Mouse (Mus musculus) hindbrain, embryonic 12.5 days (tissue): ENCODE results near the gene Fxyd6. TPM values are rescaled to one million over a fixed set of nuclear protein-coding genes. Genes with fewer than 3 reads are reported as not detected.
A peak's percentile ranks its signal among the peaks of the same experiment; 100 is the strongest.

Experiments
- ATAC-seq: fragments of 200-750 bp; cut with Nextera tagmentation; 2 replicates; pipeline ENCODE4 v1.8.0; 2017; ENCODE audit warnings: moderate TSS enrichment; ENCODE audit not compliant: low FRiP score
- H3K27ac ChIP-seq: fragments of 300-500 bp; sonication (generic); 2 replicates; pipeline ENCODE4 v1.5.1; 2016; ENCODE audit warnings: mild to moderate bottlenecking
- H3K27me3 ChIP-seq: fragments of 300-500 bp; sonication (generic); 2 replicates; pipeline ENCODE4 v1.6.1; 2016; ENCODE audit warnings: mild to moderate bottlenecking
- H3K36me3 ChIP-seq: fragments of 300-500 bp; sonication (generic); 2 replicates; pipeline ENCODE4 v1.6.1; 2016; ENCODE audit warnings: mild to moderate bottlenecking
- H3K4me1 ChIP-seq: fragments of 300-500 bp; sonication (generic); 2 replicates; pipeline ENCODE4 v1.6.1; 2016
- H3K4me2 ChIP-seq: fragments of 300-500 bp; sonication (generic); replicated peaks from 2 replicates; pipeline ENCODE4 v1.6.1; 2016; ENCODE audit warnings: mild to moderate bottlenecking
- H3K4me3 ChIP-seq: fragments of 300-500 bp; sonication (generic); 2 replicates; pipeline ENCODE4 v1.5.1; 2016; ENCODE audit warnings: mild to moderate bottlenecking
- H3K9ac ChIP-seq: fragments of 300-500 bp; sonication (generic); 2 replicates; pipeline ENCODE4 v1.6.1; 2016; ENCODE audit warnings: mild to moderate bottlenecking, moderate library complexity
- H3K9me3 ChIP-seq: fragments of 300-500 bp; sonication (generic); replicated peaks from 2 replicates; pipeline ENCODE4 v1.6.1; 2016; ENCODE audit warnings: mild to moderate bottlenecking
- WGBS: fragments of 180-500 bp; shearing (Covaris S2); methylation state at CpG from one replicate; pipeline ENCODE4 v1.1.7; 2016; 5-methylcytosine and 5-hydroxymethylcytosine counted together
- polyA plus RNA-seq: library from polyadenylated mRNA; unstranded; fragments of >200 nt; fragmentation: Nextera tagmentation; extraction: Ambion mirVana; gene quantifications from 2 replicates; pipeline ENCODE4 v1.2.1, GENCODE M21; 2016

Gene Fxyd6
- polyA plus RNA-seq, 1 experiment from 2014 or later, result 196 TPM

DNA sequence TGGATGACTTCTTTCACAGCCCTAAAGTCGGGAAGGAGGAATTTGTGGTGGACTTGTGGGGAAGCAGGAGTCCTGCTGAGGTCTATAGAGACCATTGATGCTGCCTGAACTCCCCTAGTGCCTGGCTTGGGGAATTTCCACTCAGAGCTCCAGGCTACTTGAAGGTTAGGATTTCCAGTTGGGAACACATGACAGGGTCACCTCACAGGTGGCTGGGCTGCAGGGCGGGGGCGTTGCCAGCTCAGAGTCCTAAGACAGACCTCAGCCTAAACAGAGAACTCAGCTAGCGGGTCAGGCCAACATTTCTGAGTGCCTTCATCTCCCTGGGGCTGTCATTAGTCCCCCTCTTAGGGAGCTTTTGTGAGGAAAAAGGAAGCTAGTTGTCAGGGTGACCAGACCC, 31.9 kb downstream of the Fxyd6 start:
- H3K27me3 ChIP-seq, result peaks cover 9% of the 10 kb centered on the region
- no peaks in the 10 kb centered on the region for H3K36me3 ChIP-seq
- no peak overlapping the region for H3K4me3 ChIP-seq
- no peak overlapping the region for H3K4me2 ChIP-seq
- H3K9me3 ChIP-seq, result no peaks in the 10 kb centered on the region
- no peak overlapping the region for H3K9ac ChIP-seq
- 53% methylated on average over 4 of the region's 4 CpGs for WGBS
- no peak overlapping the region for H3K27ac ChIP-seq
- ATAC-seq, result no peak
- no peaks in the 10 kb centered on the region for H3K4me1 ChIP-seq

DNA sequence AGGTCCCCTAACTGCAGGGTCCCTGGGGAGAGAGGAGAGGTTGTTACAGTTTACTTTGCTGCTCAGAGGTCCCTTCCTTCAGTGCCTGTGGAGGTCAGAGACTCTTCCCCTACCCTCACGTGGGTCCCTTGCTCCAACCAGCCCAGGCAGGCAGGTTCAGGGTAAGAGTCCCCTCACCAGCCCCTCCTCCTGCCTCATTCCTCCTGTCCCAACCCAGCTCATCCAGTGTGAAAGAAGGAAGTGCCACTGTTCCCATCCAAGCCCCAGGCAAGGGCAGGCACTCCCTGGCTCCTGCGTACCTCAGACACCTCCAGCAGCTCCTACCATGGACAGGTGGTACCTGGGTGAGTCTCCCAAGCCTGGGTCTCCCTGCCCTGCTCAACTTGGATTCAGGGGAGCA, 33.0 kb downstream of the Fxyd6 start:
- Histone ChIP-seq H3K9me3 (no peaks in the 10 kb centered on the region), H3K4me2 (no peak overlapping the region), H3K4me1 (no peaks in the 10 kb centered on the region), H3K27me3 (peaks cover 10% of the 10 kb centered on the region), H3K9ac (no peak overlapping the region), H3K4me3 (no peak overlapping the region), H3K36me3 (no peaks in the 10 kb centered on the region), H3K27ac (no peak overlapping the region)
- ATAC-seq, result no peak
- 31% methylated on average over 2 of the region's 2 CpGs for WGBS

DNA sequence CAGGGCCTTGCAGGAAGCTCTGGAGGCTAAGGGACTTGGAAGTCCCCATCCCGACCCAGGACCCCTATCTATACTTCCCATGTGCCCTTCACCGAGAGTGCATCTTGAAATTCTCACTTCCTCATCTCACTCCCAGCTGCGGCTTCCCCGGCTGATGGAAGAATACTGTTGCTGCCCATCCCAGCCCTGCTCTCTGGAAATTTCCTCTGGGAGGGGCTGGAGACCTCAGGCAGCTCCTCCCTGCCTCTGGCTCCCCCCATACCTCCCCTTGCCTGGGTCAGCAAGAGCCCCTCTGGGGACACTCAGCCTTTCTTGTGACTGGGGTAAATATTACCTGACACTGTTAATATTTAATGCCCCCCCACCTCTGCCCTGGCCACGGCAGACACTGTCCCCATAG, 35.7 kb downstream of the Fxyd6 start:
- H3K27me3 ChIP-seq, result peaks cover 18% of the 10 kb centered on the region
- 58% methylated on average over 5 of the region's 5 CpGs for WGBS
- H3K9me3 ChIP-seq, result no peaks in the 10 kb centered on the region
- H3K9ac ChIP-seq, result no peak overlapping the region
- ATAC-seq, result no peak
- no peaks in the 10 kb centered on the region for H3K36me3 ChIP-seq
- no peak overlapping the region for H3K4me2 ChIP-seq
- no peak overlapping the region for H3K27ac ChIP-seq
- H3K4me1 ChIP-seq, result no peaks in the 10 kb centered on the region
- no peak overlapping the region for H3K4me3 ChIP-seq

DNA sequence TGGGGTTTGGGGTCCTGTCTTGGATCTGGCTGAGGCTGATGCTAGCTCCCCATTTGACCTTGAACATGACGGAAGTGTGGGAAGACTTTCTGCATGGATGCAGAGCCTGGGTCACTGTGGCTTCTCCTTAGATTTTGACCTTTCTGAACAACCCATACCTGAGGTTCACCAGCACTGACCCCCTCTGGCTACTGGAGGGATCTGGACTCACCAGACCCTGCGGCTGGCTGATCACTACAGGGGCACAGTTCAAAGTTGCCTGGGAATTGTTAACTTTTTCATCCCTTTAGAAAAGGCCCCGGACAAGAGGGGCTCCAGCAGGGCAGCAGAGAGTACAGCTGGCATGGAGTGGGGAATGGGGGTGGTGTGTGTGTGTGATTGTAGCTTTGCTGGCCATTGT, 36.8 kb downstream of the Fxyd6 start:
- no peak overlapping the region for H3K4me3 ChIP-seq
- H3K9me3 ChIP-seq, result no peaks in the 10 kb centered on the region
- no peak overlapping the region for H3K27ac ChIP-seq
- 91% methylated on average over 3 of the region's 3 CpGs for WGBS
- no peak for ATAC-seq
- no peaks in the 10 kb centered on the region for H3K4me1 ChIP-seq
- H3K27me3 ChIP-seq, result peaks cover 23% of the 10 kb centered on the region
- H3K36me3 ChIP-seq, result no peaks in the 10 kb centered on the region
- H3K4me2 ChIP-seq, result no peak overlapping the region
- H3K9ac ChIP-seq, result no peak overlapping the region

DNA sequence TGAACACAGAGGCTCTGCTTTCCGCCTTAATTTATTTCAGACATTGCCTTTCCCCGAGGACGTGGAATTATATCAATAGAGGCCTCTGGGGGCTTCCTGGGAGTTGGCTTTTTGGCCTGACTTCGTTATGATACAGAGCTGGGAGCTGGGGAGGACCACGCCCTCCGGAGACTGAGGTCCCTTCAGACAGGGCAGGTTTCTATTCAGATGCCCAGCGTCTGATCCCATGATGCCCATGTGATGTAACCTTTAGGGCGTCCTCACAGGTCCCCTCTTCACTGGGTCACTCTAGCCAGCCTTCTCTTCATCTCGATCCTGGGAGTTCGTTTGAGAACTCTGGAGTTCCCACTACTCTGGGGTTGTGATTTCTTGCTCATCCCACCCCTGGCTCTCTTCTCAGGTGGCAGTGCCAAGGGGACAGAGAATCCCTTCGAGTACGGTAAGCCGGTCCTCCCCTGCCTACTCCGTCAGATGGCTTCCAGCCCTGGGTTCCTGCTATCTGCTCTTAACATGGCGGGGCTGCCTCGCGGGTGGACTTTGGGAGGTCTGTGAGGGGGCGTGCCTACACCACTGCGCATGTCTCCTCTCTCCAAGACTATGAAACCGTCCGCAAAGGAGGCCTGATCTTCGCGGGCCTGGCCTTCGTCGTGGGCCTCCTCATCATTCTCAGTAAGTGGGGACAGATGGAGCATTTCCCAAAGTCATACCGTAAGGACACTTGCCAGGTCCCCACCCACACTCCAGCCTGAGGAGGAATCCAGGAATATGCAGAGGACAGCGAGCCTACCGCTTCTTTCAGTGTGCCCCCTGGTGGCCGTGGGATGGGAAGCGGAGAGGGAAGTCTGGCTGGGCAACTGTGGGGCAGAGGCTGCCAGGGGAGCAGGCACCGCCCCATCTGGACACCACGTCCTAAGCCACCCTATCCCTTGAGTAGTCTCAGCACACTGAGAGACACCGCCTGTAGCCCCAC, 38.0 kb downstream of the Fxyd6 start:
- H3K27me3 ChIP-seq, result peaks cover 19% of the 10 kb centered on the region
- no peak overlapping the region for H3K9ac ChIP-seq
- 41% methylated on average over 33 of the region's 33 CpGs for WGBS
- H3K4me2 ChIP-seq, result peak overlapping the region; percentile 50
- H3K4me1 ChIP-seq, result no peaks in the 10 kb centered on the region
- H3K4me3 ChIP-seq, result peak overlapping the region; percentile 25
- H3K27ac ChIP-seq, result no peak overlapping the region
- no peaks in the 10 kb centered on the region for H3K9me3 ChIP-seq
- 0 out of 2 replicates have a peak, but pooled peaks have one; percentile 35 for ATAC-seq
- no peaks in the 10 kb centered on the region for H3K36me3 ChIP-seq

DNA sequence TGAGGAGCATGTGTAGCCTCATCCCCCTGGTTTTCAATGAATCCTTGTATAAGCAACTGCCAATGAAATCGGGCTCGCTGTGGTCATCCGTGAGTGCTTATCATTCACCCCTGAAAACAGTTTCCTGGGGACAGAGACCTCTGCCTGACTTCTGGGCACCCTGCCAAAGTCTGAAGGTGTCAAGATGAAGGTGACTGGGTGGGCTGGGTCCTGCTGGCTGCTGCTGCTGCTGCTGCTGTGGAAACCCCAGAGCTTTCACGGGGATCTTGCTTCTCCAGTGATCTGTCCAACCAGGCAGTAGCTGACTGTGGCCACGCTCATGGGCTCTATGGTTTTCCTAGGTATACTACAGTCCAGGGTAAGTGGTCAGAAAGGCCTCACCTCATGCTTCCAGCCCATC, 40.2 kb downstream of the Fxyd6 start:
- no peak for ATAC-seq
- Histone ChIP-seq H3K27me3 (peaks cover 14% of the 10 kb centered on the region; the same call in 1 of the 2 replicates), H3K9ac (no peak overlapping the region), H3K4me2 (no peak overlapping the region), H3K27ac (no peak overlapping the region), H3K4me3 (no peak overlapping the region), H3K36me3 (no peaks in the 10 kb centered on the region), H3K9me3 (no peaks in the 10 kb centered on the region), H3K4me1 (no peaks in the 10 kb centered on the region)
- WGBS, result 85% methylated on average over 5 of the region's 5 CpGs

DNA sequence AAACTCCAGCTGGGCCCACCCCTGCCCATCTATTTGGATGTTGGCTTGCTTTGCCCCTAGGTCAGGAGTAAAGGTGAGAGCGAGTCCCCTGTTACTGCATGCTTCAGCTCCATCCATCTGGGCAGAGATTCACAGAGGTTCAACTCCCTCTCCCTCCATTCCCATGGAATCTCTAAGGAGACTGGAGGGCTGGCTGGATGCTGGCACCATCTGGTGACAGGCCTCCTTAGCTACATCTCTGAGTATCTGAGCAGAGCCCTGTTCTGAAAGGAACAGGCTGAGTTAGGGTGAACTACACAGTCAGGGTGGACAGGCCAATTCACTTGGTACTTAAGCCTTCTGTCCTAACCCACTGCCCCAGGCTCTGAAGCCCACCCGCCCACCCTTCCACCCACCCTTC, 40.6 kb downstream of the Fxyd6 start:
- H3K36me3 ChIP-seq, result no peaks in the 10 kb centered on the region
- H3K27me3 ChIP-seq, result peaks cover 14% of the 10 kb centered on the region; the same call in 1 of the 2 replicates
- H3K4me2 ChIP-seq, result no peak overlapping the region
- H3K27ac ChIP-seq, result no peak overlapping the region
- H3K9me3 ChIP-seq, result no peaks in the 10 kb centered on the region
- 95% methylated on average over 2 of the region's 2 CpGs for WGBS
- H3K4me1 ChIP-seq, result no peaks in the 10 kb centered on the region
- no peak overlapping the region for H3K9ac ChIP-seq
- no peak for ATAC-seq
- H3K4me3 ChIP-seq, result no peak overlapping the region

DNA sequence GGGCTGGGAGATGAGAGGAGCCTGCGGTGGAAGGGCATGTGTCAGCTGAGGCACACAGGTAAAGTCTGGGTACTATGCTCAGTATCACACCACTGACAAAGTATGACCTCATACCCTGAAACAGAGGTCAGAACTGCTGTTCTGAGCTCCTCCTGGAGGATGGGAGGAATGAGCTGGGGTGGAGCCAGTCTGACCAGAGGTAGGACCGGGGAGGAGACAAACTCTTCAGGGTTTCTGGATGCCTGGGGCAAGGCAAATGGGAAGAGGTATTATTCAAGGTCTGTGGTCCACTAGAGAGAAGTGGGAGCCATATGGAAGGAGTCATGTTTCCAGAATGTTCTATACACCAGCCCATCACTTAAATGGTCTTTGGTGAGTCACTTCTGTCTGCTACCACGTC, 41.1 kb downstream of the Fxyd6 start:
- Histone ChIP-seq H3K9ac (no peak overlapping the region), H3K36me3 (no peaks in the 10 kb centered on the region), H3K4me3 (no peak overlapping the region), H3K27me3 (peaks cover 14% of the 10 kb centered on the region; the same call in 1 of the 2 replicates), H3K4me1 (no peaks in the 10 kb centered on the region), H3K4me2 (no peak overlapping the region), H3K9me3 (no peaks in the 10 kb centered on the region), H3K27ac (no peak overlapping the region)
- no peak for ATAC-seq
- WGBS, result 85% methylated on average over 3 of the region's 3 CpGs

DNA sequence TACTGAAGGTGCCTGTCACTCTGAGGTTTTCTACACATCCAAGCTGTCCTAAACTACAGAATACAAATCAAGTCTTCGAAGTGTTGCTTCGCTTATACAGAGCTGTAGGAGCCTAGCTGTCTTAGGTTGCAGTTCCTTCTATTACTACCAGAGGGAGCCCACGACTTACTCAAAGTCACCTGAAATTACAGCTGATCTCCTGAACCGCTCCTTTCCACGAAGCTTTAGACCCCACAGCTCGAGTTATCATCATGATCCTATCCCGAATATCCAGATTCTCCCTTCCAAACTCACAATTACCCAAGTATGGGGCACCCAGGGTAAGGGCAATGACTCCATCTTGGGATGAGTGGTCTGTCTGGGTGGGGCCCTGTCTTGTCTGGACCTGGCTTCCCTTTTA, 41.8 kb downstream of the Fxyd6 start:
- Histone ChIP-seq H3K27ac (no peak overlapping the region), H3K4me3 (no peak overlapping the region), H3K4me1 (no peaks in the 10 kb centered on the region), H3K36me3 (no peaks in the 10 kb centered on the region), H3K9me3 (no peaks in the 10 kb centered on the region), H3K27me3 (peaks cover 14% of the 10 kb centered on the region; the same call in 1 of the 2 replicates), H3K9ac (no peak overlapping the region), H3K4me2 (peak overlapping the region; percentile 24)
- peak; percentile 41 for ATAC-seq
- WGBS, result 23% methylated on average over 7 of the region's 7 CpGs

DNA sequence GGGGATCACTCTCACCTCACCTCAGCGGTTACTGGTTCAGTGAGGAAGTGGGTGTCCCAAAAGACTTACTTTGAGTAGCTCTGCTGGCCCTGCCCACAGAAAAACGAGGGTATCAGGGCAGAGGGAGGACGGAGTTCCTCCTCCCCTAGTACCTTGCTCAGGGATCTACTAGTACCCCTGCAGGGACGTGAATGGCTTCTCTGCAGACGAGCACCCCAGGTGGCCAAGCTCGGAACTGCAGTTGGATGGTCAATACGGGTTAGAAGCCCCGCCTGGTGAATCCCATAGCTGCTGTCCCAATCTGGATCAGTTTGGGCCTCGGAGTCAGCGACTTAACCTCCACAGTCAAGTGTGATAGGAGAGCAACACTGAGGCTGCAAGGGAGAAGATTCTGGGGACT, 42.3 kb downstream of the Fxyd6 start:
- 7% methylated on average over 10 of the region's 10 CpGs for WGBS
- no peak overlapping the region for H3K9ac ChIP-seq
- peak overlapping the region; percentile 24 for H3K4me2 ChIP-seq
- H3K9me3 ChIP-seq, result no peaks in the 10 kb centered on the region
- H3K27me3 ChIP-seq, result peaks cover 14% of the 10 kb centered on the region; the same call in 1 of the 2 replicates
- ATAC-seq, result peak; percentile 32; the same call in 1 of the 2 replicates
- no peaks in the 10 kb centered on the region for H3K4me1 ChIP-seq
- no peaks in the 10 kb centered on the region for H3K36me3 ChIP-seq
- no peak overlapping the region for H3K4me3 ChIP-seq
- H3K27ac ChIP-seq, result no peak overlapping the region

DNA sequence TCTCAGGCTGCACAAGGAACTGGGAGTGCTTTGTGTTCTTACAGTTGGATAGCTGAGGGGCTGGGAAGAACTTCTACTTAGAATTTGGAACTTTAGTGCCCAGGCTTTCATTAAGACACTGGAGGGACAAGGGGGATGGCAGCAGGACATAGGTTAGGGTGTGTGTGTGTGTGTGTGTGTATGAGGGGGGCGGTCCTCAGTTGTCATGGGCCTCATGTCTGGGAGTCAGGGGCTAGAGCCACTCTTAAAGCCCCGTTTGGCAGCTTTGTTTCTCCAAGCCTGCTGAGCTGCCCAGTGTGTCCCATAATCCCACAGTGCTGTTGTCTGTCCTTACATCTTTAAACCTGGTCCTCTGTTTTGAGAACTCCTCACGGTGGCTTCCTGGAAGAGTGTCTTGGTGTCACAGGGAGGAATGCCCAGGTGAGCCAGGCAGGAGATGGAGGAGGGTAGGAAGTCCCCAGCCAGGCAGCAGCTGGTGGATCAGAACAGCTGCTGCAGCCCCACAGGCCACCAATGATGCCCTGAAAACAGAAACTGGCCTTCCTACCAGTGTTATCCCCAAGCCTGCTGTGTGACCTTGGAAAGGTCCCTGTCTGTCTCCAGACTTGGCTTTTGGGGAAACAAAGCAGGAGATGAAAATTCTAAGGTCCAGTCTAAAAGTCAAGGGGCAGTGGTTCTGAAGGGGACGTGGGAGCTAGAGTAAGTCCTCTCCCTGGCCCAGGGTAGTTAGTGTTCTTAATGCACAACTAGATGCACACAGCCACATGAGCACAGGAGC, 42.9 kb downstream of the Fxyd6 start:
- Histone ChIP-seq H3K4me3 (no peak overlapping the region), H3K4me1 (no peaks in the 10 kb centered on the region), H3K9ac (no peak overlapping the region), H3K27me3 (peaks cover 14% of the 10 kb centered on the region; the same call in 1 of the 2 replicates), H3K27ac (no peak overlapping the region), H3K9me3 (no peaks in the 10 kb centered on the region), H3K4me2 (no peak overlapping the region), H3K36me3 (no peaks in the 10 kb centered on the region)
- no peak for ATAC-seq
- WGBS, result 85% methylated on average over 4 of the region's 4 CpGs

DNA sequence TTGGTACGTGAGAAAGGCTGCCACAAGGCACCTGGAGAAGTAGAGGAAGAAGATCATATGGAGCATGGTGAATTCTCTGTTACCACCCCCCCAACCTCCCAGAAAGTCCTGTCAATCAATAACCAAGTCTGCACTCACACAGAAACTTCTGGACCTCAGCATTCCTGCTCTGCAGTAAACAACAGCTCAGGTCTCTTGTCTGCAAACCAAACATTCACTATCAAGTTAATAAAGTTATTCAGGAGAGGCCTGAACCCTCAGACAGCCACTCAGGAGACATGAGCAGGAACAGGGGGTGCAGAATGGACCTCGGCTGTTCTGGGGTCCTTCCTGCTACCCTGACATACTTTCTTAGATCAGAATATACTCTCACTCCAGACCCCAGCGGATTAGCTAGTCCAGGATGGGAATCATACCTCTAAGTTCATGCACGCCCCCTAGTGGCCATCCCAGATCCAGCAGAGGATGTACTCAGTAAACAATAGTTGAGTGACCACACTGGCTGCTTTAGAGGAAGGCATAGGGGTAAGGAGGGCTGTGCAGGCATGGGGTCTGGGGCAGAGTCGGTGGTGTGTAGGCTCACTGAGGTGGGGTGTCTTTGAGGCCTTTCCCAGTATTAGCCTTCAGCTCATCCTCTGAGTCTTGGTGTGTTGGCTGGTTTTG, 43.6 kb downstream of the Fxyd6 start:
- Histone ChIP-seq H3K4me3 (no peak overlapping the region), H3K4me2 (no peak overlapping the region), H3K4me1 (no peaks in the 10 kb centered on the region), H3K27ac (no peak overlapping the region), H3K36me3 (no peaks in the 10 kb centered on the region), H3K9ac (no peak overlapping the region), H3K9me3 (no peaks in the 10 kb centered on the region), H3K27me3 (peaks cover 12% of the 10 kb centered on the region; the same call in 1 of the 2 replicates)
- ATAC-seq, result no peak
- WGBS, result 59% methylated on average over 5 of the region's 5 CpGs
